Mouse (Mus musculus) intestine, embryonic 16.5 days (tissue): Measurements from ENCODE around the gene Rbm47. TPM values are rescaled to one million over a fixed set of nuclear protein-coding genes. Genes with fewer than 3 reads are reported as not detected.

Source experiments
- ATAC-seq: fragments of 200-750 bp; cut with Nextera tagmentation; 2 replicates; pipeline ENCODE4 v1.8.0; 2017; ENCODE audit warnings: moderate TSS enrichment, moderate library complexity
- H3K27ac ChIP-seq: fragments of 300-500 bp; sonication (generic); 2 replicates; pipeline ENCODE4 v1.5.1; 2014; ENCODE audit warnings: mild to moderate bottlenecking, low read length
- H3K27me3 ChIP-seq: fragments of 300-500 bp; sonication (generic); replicated peaks from 2 replicates; pipeline ENCODE4 v1.6.1; 2014; ENCODE audit warnings: low read length, control low read depth, mixed read lengths; ENCODE audit not compliant: control insufficient read depth, insufficient read depth
- H3K36me3 ChIP-seq: fragments of 300-500 bp; sonication (generic); 2 replicates; pipeline ENCODE4 v1.6.1; 2014; ENCODE audit warnings: low read length, control low read depth; ENCODE audit not compliant: control insufficient read depth, insufficient read depth
- H3K4me1 ChIP-seq: fragments of 300-500 bp; sonication (generic); 2 replicates; pipeline ENCODE4 v1.6.1; 2014; ENCODE audit warnings: low read length, control low read depth, mixed read lengths; ENCODE audit not compliant: control insufficient read depth, insufficient read depth
- H3K4me2 ChIP-seq: fragments of 300-500 bp; sonication (generic); 2 replicates; pipeline ENCODE4 v1.6.1; 2014; ENCODE audit warnings: low read depth, low read length, control low read depth
- H3K4me3 ChIP-seq: fragments of 300-500 bp; sonication (generic); 2 replicates; pipeline ENCODE4 v1.5.1; 2014; ENCODE audit warnings: mild to moderate bottlenecking, low read length
- H3K9ac ChIP-seq: fragments of 300-500 bp; sonication (generic); 2 replicates; pipeline ENCODE4 v1.6.1; 2014; ENCODE audit warnings: low read depth, low read length
- H3K9me3 ChIP-seq: fragments of 300-500 bp; sonication (generic); 2 replicates; pipeline ENCODE4 v1.6.1; 2016; ENCODE audit warnings: low read length, control low read depth; ENCODE audit not compliant: control insufficient read depth
- WGBS: fragments of 180-500 bp; shearing (Covaris S2); extraction: QIAGEN DNeasy Blood & Tissue Kit; methylation state at CpG from one replicate; pipeline ENCODE4 v1.1.7; 2014; 5-methylcytosine and 5-hydroxymethylcytosine counted together
- polyA plus RNA-seq: library from polyadenylated mRNA; unstranded; fragments of >200 nt; fragmentation: Nextera tagmentation; extraction: Ambion mirVana; gene quantifications from 2 replicates; pipeline ENCODE4 v1.2.1, GENCODE M21; 2015

Gene Rbm47
- polyA plus RNA-seq, 1 experiment from 2014 or later, result 149 TPM

DNA sequence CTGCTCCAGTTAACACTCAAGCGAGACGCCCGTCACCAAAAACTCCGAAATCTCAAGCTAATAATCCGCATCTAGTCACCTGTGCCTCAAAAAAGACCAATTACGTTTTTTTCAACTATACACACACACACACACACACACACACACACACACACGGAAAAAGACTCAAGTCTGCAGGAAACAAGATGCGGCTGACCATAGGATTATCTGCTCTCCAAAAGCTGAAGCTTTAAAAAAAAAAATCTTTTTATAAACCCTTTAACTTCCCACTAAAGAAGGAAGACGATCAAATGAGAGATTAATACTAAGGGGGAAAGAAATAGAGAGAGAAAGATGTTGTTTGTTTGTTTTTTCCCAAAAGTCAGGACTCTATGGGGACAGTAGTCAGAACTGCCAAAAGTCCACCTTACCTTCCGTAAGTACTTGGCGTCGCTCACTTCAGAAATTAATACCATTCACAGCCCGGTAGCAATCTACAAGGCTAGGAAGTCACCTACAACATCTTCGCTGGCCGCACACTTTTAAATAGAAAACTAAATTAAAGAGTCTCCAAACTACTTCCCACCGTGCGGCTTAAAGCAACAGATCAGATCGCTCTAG, 22.7 kb downstream of the Rbm47 start:
- no peak for ATAC-seq
- peaks cover 9% of the 10 kb centered on the region; the same call in 1 of the 2 replicates for H3K27me3 ChIP-seq
- under 1% methylated on average over 18 of the region's 18 CpGs for WGBS

DNA sequence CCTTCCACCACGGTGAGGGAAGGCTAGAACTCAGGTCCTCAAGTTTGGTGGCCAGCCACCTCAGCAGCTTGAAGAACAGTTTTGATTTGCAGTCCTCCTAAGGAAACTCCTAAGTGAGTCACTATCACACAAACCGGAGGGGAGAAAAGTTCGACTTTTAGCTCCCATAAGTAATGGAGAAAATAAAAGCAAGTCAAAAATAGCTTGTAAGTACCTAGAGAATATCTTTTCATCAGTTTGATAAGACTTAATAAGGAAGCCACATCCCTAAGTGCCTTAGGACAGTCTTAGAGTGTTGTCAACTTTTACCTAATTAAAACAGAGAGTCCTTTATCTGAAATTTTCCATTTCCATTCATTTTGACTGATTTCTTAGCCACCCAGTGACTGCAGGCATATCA, 23.3 kb downstream of the Rbm47 start:
- Histone ChIP-seq H3K36me3 (no peaks in the 10 kb centered on the region), H3K4me3 (peak overlapping the region; percentile 65), H3K9ac (peak overlapping the region; percentile 44), H3K27ac (peak overlapping the region; percentile 40; the same call in 1 of the 2 replicates), H3K4me2 (peak overlapping the region; percentile 82), H3K27me3 (peaks cover 9% of the 10 kb centered on the region; the same call in 1 of the 2 replicates), H3K9me3 (no peaks in the 10 kb centered on the region), H3K4me1 (peaks cover 9% of the 10 kb centered on the region)
- ATAC-seq, result no peak
- WGBS, result 32% methylated on average over 3 of the region's 3 CpGs

More for the DNA sequence above, 22.7 kb downstream of the Rbm47 start:
- Histone ChIP-seq H3K9ac (peak overlapping the region; percentile 83), H3K4me3 (peak overlapping the region; percentile 65), H3K4me1 (peaks cover 9% of the 10 kb centered on the region), H3K4me2 (peak overlapping the region; percentile 82), H3K27ac (peak overlapping the region; percentile 98), H3K9me3 (no peaks in the 10 kb centered on the region), H3K36me3 (no peaks in the 10 kb centered on the region)

DNA sequence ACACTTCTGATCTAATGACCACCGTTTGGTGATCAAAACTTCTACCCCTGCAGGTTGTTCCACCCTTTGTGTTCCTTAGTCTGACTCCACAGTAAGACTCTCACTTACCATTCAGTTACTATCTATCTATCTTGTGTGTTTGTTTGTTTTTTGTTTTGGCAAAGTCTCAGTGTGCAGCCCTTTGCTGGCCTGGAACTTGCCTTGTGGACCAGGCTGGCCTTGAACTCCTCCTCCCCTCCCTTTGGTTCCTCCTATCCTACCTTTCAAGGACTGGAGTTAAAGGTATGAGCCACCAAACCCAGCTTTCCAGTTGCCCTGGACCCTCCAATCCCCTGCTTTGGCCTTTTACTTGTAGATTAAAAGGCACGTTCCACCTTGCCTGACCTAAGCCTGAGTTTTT, 23.8 kb downstream of the Rbm47 start:
- peaks cover 9% of the 10 kb centered on the region; the same call in 1 of the 2 replicates for H3K27me3 ChIP-seq
- WGBS, result 68% methylated on average over 2 of the region's 2 CpGs
- H3K9ac ChIP-seq, result 0 out of 2 replicates have a peak overlapping the region, but pooled peaks have one; percentile 42
- peaks cover 9% of the 10 kb centered on the region for H3K4me1 ChIP-seq
- H3K36me3 ChIP-seq, result no peaks in the 10 kb centered on the region
- H3K4me2 ChIP-seq, result peak overlapping the region; percentile 45
- H3K9me3 ChIP-seq, result no peaks in the 10 kb centered on the region
- no peak for ATAC-seq
- H3K27ac ChIP-seq, result no peak overlapping the region
- H3K4me3 ChIP-seq, result peak overlapping the region; percentile 30

DNA sequence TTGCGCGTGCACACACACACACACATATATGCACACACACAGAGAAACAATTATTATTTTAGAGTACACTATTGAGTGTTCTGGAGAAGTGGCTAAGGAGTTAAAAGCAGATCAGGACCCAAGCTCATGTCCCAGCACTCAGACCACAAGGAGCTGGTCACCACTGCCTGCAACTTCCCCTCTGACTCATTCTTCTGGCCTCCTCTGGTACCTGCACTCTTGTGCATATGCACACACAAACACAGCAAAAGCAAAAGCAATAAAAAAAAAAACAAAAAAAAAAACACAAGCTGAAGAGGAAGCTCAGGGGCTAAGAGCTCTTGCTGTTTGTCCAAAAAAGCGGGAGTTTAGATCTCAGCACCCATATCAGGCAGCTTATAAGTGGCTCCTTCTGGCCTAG, 25.6 kb downstream of the Rbm47 start:
- peaks cover 9% of the 10 kb centered on the region; the same call in 1 of the 2 replicates for H3K27me3 ChIP-seq
- H3K4me2 ChIP-seq, result no peak overlapping the region
- H3K36me3 ChIP-seq, result no peaks in the 10 kb centered on the region
- H3K4me1 ChIP-seq, result peaks cover 9% of the 10 kb centered on the region
- ATAC-seq, result no peak
- H3K4me3 ChIP-seq, result no peak overlapping the region
- no peaks in the 10 kb centered on the region for H3K9me3 ChIP-seq
- H3K27ac ChIP-seq, result no peak overlapping the region
- no peak overlapping the region for H3K9ac ChIP-seq
- 95% methylated on average over 3 of the region's 3 CpGs for whole genome bisulfite sequencing

DNA sequence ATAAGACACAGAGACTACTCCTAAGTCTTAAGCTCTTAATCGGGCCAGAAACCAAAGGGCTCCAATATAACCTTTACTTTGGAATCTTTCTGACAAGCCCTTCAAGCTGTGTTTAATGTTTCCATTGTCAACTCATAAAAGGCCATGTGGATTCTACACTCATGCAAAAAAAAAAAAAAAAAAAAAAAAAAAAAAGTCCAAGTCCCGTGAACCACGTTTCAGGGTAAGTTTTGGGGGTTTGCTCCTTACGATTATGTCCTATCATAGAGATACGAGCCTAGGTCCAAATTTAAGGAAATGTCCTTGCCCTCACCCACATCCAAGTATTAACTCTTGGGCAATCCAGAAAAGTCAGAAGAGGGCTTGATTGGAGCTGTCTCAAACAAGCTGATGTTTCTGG, 27.3 kb downstream of the Rbm47 start:
- no peak for ATAC-seq
- 80% methylated on average over 5 of the region's 5 CpGs for WGBS
- no peaks in the 10 kb centered on the region for H3K9me3 ChIP-seq

DNA sequence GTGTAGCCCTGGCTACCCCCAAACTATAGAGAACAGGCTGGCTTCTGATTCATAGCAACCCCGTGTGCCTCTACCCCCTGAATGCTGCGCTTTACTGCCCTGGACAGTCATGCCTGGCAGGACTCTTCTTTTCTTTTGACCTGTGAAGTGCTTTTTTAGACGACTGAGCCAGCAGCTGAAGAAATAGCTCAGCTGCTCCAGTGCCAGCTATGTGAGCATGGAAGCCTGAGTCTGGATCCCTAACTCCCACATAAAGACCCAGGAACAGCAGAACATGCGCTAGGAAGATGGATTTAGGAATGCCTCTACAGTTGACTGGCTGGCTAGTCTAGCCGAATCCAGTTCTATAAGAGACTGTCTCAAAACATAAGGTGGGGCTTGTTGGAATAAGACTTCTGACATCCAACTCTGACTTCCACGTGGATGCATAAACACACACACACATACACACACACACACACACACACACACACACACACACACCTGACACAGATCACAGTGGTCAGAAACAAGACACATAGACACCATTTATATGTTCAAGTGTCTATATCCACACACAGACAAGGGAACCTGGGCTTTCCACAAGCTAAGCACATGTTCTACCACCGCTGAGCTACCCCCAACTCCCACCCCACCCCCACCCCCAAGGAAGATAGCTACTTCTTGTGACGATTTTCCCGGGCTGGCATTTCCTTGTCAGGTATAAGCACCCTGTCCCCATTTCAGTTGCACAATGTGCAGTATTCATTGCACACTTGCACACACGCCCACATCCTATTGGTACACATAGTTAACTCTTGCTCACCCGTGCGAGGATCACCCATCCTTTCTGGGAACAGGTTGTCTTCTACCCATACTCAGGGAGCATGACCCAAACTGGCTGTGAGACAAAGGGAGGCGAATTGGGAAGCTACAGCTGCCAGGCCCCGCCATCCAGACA, 29.6 kb downstream of the Rbm47 start:
- Histone ChIP-seq H3K4me2 (no peak overlapping the region), H3K4me3 (no peak overlapping the region), H3K4me1 (peaks cover 6% of the 10 kb centered on the region; the same call in 1 of the 2 replicates), H3K36me3 (no peaks in the 10 kb centered on the region), H3K27ac (no peak overlapping the region), H3K9ac (no peak overlapping the region), H3K9me3 (no peaks in the 10 kb centered on the region), H3K27me3 (no peaks in the 10 kb centered on the region)
- ATAC-seq, result peak; percentile 19; the same call in 1 of the 2 replicates
- 75% methylated on average over 14 of the region's 14 CpGs for WGBS

More for the DNA sequence above, 27.3 kb downstream of the Rbm47 start:
- Histone ChIP-seq H3K9ac (no peak overlapping the region), H3K4me1 (no peaks in the 10 kb centered on the region), H3K4me2 (no peak overlapping the region), H3K4me3 (no peak overlapping the region), H3K27me3 (peaks cover 6% of the 10 kb centered on the region; the same call in 1 of the 2 replicates), H3K36me3 (no peaks in the 10 kb centered on the region), H3K27ac (no peak overlapping the region)

DNA sequence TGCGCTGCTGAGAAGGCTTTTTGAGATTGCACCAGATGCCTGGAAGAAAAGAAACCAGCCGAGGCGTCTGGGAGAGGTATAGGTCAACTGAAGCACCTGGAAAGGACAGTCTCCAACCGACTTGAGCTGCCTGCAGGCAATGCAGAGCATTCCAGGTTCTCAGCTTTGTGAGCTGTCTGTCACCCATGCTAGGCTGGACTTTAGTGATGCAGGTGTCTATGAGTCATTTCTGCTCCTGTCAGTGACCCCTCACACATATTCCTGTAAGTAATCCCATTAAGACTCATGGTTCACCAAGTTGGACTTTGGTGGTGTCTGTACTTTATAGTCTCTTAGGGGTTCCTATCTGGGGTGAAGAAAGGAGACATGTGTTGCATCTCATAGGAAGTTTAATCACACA, 31.4 kb downstream of the Rbm47 start:
- ATAC-seq, result peak; percentile 63
- Histone ChIP-seq H3K27ac (no peak overlapping the region), H3K4me2 (no peak overlapping the region), H3K27me3 (no peaks in the 10 kb centered on the region), H3K4me1 (peaks cover 6% of the 10 kb centered on the region; the same call in 1 of the 2 replicates), H3K36me3 (no peaks in the 10 kb centered on the region), H3K4me3 (no peak overlapping the region), H3K9ac (no peak overlapping the region), H3K9me3 (no peaks in the 10 kb centered on the region)
- WGBS, result 91% methylated on average over 4 of the region's 4 CpGs

DNA sequence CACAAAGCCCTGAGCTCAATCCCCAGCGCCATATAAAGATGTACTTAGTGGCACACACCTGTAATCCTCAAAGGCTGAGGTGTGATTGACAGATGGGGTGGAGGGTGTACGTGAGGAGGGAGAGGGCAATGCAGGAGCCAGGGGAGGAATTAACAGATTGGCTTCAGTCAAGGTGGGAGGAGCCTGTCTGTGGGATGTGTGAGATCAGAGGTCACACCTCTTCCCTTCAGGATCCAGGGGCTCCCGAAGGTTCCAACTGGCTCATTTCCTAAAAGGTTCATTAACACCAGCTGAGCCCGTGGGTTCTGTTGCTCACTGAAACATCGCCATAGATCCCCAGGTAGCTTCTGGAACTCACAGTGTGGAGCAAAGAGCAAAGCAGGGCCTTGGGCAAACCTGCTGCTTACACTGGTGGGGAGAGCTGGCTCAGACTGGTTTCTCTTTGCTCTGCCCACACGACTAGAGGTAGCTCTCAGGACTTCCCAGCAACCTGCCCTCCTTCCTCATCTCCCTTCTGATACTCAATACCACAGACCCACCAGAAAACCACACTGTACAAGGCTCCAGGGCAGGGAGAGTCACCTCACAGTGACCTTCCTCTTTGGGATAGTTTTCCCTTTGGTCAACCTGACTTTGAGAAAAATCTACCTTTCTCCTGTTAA, 33.2 kb downstream of the Rbm47 start:
- H3K4me3 ChIP-seq, result no peak overlapping the region
- peaks cover 6% of the 10 kb centered on the region; the same call in 1 of the 2 replicates for H3K4me1 ChIP-seq
- H3K9ac ChIP-seq, result no peak overlapping the region
- WGBS, result 30% methylated on average over 6 of the region's 6 CpGs
- ATAC-seq, result peak; percentile 55
- H3K4me2 ChIP-seq, result no peak overlapping the region
- H3K27me3 ChIP-seq, result no peaks in the 10 kb centered on the region
- no peaks in the 10 kb centered on the region for H3K36me3 ChIP-seq
- H3K27ac ChIP-seq, result no peak overlapping the region
- no peaks in the 10 kb centered on the region for H3K9me3 ChIP-seq

DNA sequence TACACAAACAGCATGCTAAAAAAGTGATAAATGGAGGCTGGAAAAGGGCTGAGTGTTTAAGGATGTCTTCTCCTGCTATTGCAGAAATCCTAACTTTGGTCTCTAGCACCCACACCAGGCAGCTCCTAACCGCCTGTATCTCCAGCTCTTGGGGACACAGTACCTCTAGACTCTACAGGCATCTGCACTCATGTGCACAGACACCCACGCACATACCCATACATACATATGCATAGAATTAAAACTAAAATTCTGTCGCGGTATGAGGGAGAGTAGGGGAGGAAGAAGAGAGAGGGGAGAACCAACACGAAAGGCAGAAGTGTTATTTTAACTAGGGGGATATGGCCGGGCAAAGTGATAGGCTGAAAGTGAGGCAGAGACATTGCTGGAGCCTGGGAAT, 33.7 kb downstream of the Rbm47 start:
- Histone ChIP-seq H3K4me3 (no peak overlapping the region), H3K27ac (no peak overlapping the region), H3K4me2 (no peak overlapping the region), H3K4me1 (peaks cover 6% of the 10 kb centered on the region; the same call in 1 of the 2 replicates), H3K9me3 (no peaks in the 10 kb centered on the region), H3K9ac (no peak overlapping the region), H3K36me3 (no peaks in the 10 kb centered on the region), H3K27me3 (no peaks in the 10 kb centered on the region)
- no peak for ATAC-seq
- WGBS, result 69% methylated on average over 6 of the region's 6 CpGs
